Mouse (Mus musculus) left cerebral cortex, adult 18-20 months (tissue): ENCODE results near the gene Mog. TPM values are rescaled to one million over a fixed set of nuclear protein-coding genes. Genes with fewer than 3 reads are reported as not detected.

ENCODE experiments used
- DNase-seq, 2 experiments: peaks; one replicate each; pipeline ENCODE4 v3.0.0; 2021 to 2022; ENCODE audit warnings: low spot score in 2 of 2, mixed read lengths in 1 of 2
- total RNA-seq, 2 experiments: library from RNA; stranded (reverse); gene quantifications; 2 replicates each; pipeline ENCODE4 v1.2.3; 2021

The Mog gene
- total RNA-seq, 2 experiments from 2014 or later = 21.3 to 24.8 TPM

DNA sequence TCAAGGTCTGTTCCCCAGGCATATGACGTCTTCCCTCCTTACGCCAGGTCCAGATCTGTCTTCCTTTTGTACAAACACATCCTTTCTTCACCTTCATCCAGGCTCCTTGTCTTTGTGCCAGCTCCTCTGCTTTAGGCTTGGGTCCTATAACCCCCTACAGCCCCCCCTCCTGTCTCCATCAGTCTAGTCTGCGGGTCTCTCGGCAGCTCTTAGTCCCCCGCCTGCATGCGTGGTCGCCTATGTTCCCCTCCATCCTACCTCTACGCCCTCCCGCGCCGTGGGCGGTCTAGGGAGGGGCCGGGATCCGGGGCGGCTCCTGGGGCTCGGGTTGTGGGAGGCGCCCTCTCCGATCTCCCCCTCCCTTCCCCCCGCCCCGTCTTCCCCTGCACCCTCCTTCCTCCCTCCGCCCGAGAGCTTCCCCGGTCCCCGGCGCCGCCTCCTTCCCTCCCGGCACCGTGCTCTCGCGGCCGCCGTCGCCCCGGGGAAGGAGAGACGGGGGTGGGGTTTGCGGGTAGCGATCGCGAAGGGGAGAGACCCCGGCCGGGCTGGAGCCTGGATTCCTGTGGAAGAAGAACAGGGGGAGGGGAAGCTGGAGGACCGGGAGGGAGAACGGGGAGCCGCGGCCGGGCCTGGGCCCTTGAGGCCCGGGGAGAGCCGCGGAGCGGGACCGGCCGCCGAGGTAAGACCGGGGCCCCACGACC is 22.6 kb upstream of the Mog start, which contains the start of gene Gabbr1:
TSS of gene Gabbr1 (plus strand) at position 356 of the 701 bp plus-strand sequence.
- peak; percentile 76 to 86 for DNase-seq

GRCm38 (mm10) chr17:37044651-37045244 is 21.6 kb upstream of the Mog start:
- no peak for DNase-seq

DNA sequence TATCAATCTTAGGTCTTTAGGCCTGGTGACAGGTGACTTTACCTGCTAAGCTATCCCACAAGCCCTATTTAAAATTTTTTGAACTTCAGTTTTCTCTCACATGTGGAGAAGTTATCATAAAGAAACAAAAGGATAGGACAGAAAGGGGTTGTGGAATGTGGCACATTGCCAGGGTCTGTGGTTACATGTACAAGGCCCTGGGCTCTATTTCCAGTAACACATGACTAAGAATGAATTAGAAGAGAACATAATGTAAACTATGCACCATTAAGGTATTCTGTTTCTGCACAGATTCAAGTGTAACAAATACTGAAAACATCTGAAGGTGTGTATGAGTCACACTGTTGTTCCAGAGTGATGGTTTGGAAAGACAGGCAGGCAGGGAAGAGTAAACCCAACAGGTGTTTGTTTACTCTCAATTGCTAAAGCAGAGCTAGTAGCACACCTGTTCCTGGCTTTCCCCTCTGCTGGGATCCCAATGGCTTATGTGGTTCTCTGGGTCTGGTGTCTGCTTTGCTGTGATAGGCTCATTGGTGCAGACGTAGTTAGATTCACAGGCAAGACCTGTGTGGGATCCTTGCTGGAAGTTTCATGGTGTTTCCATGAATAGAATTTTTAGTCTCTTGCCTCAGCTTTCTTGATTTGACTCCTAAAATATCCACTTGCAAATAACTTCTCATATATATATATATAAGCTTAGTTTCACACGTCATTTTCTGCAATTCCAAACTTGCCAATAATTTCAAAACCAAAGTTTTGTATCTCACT is 16.1 kb upstream of the Mog start:
- DNase-seq = no peak

DNA sequence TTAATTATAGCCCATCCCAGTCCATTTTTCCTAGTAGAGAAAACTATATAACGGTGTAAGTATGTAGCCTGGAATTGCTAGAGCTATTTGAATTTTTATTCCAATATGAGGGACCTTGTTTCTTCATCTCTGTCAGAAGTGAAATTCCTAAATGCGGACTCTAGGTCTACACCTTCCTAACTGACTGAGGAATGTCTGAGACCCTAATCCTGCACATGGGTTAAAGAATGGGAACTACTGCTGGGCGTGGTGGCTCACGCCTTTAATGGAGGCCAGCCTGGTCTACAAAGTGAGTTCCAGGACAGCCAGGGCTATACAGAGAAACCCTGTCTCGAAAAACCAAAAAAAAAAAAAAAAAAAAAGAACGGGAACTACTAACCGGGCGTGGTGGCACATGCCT is 6.0 kb upstream of the Mog start:
- DNase-seq = no peak

DNA sequence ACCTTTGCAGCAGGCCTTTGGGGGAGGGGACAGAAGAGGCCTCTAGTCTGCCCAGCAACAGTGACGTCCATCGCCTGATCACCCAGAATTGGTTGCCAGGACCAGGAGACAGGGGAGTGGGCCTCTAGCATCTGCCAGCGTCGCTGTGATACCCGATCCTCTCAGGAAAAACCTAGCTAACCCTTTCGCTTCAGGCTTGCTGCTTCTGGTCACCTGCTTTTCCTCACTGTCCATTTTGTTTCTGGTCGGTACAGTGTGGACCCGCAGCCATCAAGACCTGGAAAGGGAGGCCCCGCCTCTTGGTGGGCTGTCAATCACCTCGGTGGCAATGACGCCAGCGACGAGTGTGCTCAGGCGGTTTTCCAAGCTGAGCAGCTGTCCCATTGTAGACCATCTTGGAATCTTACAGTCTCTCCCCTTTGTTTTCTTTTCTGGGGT is 5.5 kb upstream of the Mog start:
- peak; percentile 93 to 94 for DNase-seq

GRCm38 (mm10) chr17:37028212-37028611 is 5.0 kb upstream of the Mog start:
- DNase-seq = no peak

DNA sequence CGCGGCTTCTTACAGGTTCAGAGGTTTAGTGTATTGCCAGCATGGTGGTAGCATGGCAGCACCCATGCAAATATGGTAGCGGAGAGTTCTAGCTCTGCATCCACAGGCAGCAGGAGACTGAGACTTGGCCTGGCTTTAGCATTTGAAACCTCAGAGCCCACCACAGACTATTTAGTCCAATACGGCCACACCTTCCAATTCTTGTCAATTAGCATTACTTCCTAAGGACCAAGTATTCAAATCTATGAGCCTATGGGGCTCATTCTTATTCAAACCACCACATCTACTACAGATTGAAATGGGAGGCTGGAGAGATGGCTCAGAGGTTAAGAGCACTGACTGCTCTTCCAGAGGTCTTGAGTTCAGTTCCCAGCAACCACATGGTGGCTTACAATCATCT is 4.3 kb upstream of the Mog start:
- no peak for DNase-seq

GRCm38 (mm10) chr17:37026425-37026824 is 3.2 kb upstream of the Mog start:
- DNase-seq = no peak

- DNase-seq = peak in 1 of 2 experiments; percentile 20
Observed at GRCm38 (mm10) chr17:37019242-37019641, 4.0 kb downstream of the Mog start.

DNA sequence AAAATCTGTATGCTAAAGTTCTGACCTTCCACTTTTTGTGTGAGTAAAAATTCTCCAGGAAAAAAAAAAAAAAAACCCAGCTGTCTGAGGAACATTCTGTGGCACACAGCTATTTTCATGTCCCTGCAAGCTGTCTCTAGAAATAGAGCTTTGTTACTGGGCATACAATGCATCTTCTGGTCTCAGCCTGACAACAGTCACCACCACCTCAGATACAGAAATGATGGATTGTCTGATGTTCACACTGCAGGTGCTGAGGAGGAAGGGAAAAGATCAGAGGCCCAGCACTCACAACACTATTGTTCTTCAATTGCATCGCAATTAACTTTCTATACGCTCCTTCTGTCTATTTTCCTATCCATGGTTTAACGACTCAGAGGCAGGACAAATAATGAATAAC is 4.9 kb downstream of the Mog start:
- peak in 1 of 2 experiments; percentile 15 for DNase-seq

- DNase-seq = no peak
Observed at GRCm38 (mm10) chr17:37016333-37016732, 6.9 kb downstream of the Mog start.

DNA sequence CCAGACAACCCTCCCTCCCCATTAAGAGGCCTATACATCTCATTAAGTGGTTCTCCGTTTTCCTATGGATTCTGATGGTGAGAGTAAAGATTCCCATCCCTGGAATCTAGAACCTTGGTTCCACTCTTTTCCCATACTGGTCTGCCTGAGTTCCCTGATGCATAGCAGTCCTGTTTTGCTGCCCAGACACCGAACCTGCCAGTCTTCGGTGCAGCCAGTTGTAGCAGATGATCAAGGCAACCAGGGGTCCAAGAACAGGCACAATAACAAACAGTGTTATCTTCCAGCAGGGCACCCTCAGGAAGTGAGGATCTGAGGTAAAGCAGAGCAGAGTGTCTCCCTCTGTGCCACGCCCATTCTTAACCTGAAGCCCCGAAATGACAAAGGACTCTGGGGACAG is 11.1 kb downstream of the Mog start:
- no peak for DNase-seq

DNA sequence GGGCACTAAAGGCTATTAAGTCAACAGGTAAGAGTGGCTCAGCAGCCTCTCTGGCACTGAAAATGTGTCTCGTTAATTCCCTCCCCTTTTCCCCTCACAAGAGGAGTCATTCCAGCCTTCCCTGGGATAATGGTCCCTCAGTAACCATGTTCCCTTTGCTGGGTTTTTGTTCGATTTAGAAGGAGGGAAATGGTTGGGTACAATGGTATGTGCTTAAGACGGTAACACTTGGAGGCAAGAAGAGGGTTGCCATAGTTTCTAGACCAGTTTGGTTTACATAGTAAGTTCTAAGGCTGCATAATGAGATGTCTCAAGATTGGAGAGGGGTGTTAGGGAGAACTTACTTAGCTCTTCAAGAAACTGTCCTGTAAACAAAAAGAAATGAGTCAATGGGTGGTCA is 11.5 kb downstream of the Mog start:
- no peak for DNase-seq

DNA sequence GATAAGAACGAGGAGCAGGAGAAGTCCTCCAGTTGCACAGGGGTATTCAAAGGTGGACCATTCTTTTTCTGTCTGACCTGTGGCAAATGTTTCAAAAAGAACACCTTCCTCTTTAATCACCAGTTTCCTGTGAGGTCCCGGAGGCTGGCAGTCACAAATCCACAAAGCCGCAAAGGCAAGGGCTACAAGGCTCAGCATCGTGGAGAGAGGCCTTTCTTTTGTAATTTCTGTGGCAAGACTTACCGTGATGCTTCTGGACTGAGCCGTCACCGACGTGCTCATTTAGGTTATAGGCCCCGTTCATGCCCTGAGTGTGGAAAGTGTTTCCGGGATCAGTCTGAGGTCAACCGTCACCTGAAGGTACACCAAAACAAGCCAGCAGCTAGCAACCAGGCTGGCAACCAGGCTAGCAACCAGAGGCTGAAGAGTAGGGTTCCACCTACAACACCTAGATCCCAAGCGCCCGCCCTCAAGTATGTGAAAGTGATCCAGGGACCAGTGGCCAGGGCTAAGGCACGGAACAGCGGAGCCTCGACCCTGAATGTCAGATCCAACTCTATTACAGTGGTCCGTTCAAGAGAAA is 13.6 kb downstream of the Mog start:
- no peak for DNase-seq

GRCm38 (mm10) chr17:37008161-37008560 is 15.0 kb downstream of the Mog start:
- DNase-seq = no peak

DNA sequence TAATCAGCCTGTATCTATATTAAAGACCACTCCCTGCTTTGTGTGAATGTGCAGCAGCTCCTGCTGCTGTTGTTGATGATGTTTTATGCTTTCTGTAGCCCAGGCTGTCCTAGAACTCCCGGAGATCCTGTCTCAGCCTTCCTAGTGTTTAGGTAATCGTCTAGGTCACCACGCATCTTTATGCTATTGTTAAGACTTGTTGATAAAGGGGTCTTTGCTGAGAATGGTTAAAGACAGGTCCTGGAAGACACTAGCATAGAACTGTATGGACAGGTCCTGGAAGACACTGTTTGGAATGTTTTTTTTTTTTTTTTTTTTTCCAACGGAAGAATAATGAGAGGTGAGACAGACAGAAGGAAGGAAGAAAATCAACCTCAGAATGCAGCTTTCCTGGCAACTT is 19.8 kb downstream of the Mog start:
- no peak for DNase-seq

- peak; percentile 24 to 31 for DNase-seq
Observed at GRCm38 (mm10) chr17:37002364-37003330, 20.6 kb downstream of the Mog start.

DNA sequence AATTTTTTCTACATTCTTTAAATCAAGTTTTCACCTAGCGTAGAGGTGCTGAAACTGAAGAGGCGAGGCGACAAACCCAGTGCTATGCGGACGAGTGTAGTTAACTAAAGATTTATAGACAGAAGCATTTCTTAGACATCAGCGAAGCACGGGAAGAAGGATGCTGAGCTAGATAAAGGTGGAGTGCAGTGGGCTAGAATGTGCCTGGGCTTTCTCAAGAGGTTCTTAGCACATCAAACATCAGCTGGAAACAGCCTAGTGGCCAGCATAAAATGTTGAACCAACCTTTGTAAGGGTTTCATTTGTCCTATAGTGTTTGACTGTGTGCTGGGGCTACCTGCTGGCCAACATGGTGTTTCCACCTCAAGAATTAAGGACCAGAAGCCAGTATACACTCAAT is 22.3 kb downstream of the Mog start, which contains the start of gene Zfp57:
TSS of gene Zfp57 (plus strand) at position 301 of the 400 bp plus-strand sequence.
- DNase-seq = no peak

- no peak for DNase-seq
Observed at GRCm38 (mm10) chr17:36998477-36998876, 24.7 kb downstream of the Mog start.

- DNase-seq = peak; percentile 73 to 88
Observed at GRCm38 (mm10) chr17:36997033-36997735, 26.0 kb downstream of the Mog start.
